ENCODE assay signal across 15 mouse cellular contexts in the genomic region with DNA sequence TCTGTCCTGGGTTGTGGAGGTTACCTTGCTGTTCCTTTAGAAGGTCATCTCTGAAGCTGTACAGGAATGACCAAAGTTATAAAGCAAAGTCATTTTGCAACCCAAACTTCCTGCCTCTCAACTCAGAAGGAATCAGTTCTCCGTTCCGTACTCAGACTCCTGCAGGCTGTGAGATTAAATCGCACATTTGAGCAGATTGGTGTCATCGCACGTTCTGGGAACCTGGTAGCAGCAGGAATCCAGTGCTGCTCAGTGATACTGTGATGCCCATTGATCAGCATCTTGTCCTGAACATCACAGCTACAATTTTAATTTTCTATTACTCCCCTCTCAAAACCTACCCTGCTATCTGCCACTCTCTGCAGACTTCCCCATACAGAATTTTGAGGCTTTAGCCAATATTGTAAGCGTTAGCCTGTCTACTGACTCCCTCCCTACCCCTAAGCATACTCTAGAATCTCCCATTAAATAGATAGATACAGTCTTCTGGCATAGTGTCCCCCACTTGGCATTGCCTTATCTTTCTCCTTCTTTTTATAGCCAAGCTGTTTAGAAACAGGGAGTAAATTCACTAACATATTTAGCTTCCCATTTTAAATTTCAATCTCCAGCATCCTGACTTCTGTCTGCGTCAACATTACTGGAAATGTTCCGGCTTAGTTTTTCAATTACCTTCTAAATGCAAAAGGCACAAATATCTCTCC.
"Had no signal": no experiment of that assay in that cellular context is flagged by ENCODE, and none has a peak within 500 bp of the region (broad histone marks: within the 10 kb centered on the region; RNA-seq: fewer than 3 reads in every experiment).

No protein-coding gene starts in this region.

- H3K9me3 ChIP-seq: kidney, embryonic 15.5 days; limb, embryonic 13.5 days; liver, embryonic 12.5 days; lung, embryonic 15.5 days; midbrain, embryonic 12.5 days; neural tube, embryonic 13.5 days had no signal

- H3K27ac ChIP-seq: kidney, embryonic 15.5 days; limb, embryonic 13.5 days; liver, embryonic 12.5 days; lung, embryonic 15.5 days; midbrain, embryonic 12.5 days; neural tube, embryonic 13.5 days had no signal

- H3K4me1 ChIP-seq: kidney, embryonic 15.5 days; limb, embryonic 13.5 days; liver, embryonic 12.5 days; lung, embryonic 15.5 days; midbrain, embryonic 12.5 days; neural tube, embryonic 13.5 days had no signal

- ATAC-seq: liver, embryonic 12.5 days; midbrain, embryonic 16.5 days had no signal

- H3K9ac ChIP-seq: kidney, embryonic 15.5 days; limb, embryonic 13.5 days; liver, embryonic 12.5 days; lung, embryonic 15.5 days; midbrain, embryonic 12.5 days; neural tube, embryonic 13.5 days had no signal

- H3K36me3 ChIP-seq: kidney, embryonic 15.5 days; limb, embryonic 13.5 days; liver, embryonic 12.5 days; lung, embryonic 15.5 days; midbrain, embryonic 12.5 days; neural tube, embryonic 13.5 days had no signal

- H3K4me3 ChIP-seq: kidney, embryonic 15.5 days; limb, embryonic 13.5 days; liver, embryonic 12.5 days; lung, embryonic 15.5 days; midbrain, embryonic 12.5 days; neural tube, embryonic 13.5 days had no signal

- H3K4me2 ChIP-seq: kidney, embryonic 15.5 days; limb, embryonic 13.5 days; liver, embryonic 12.5 days; lung, embryonic 15.5 days; midbrain, embryonic 12.5 days; neural tube, embryonic 13.5 days had no signal

- DNase-seq: kidney, adult 2 months; kidney, postnatal 14 days; left cerebral cortex, postnatal 4 days; lung, postnatal 14 days; retina, postnatal 1 day; spleen, adult 18-20 months; thymus, adult 18-20 months; thymus, postnatal 14 days had no signal

- H3K27me3 ChIP-seq: kidney, embryonic 15.5 days; limb, embryonic 13.5 days; liver, embryonic 12.5 days; lung, embryonic 15.5 days; midbrain, embryonic 12.5 days; neural tube, embryonic 13.5 days had no signal
